Mouse (Mus musculus) testis, adult 2 months (tissue): ENCODE measurements around the gene Kyat1.

Experiments used
- CTCF ChIP-seq: fragments of 200-500 bp; IDR thresholded peaks from 2 replicates; pipeline ENCODE4 v1.5.1; 2012; ENCODE audit warnings: low read depth, mild to moderate bottlenecking, inconsistent platforms, low read length, moderate library complexity; ENCODE audit not compliant: control insufficient read depth, insufficient read depth, insufficient replicate concordance
- POLR2A ChIP-seq: fragments of 200-500 bp; IDR thresholded peaks from 2 replicates; pipeline ENCODE4 v1.6.1; 2012; ENCODE audit warnings: low read depth, mild to moderate bottlenecking, inconsistent platforms, low read length, moderate library complexity; ENCODE audit not compliant: control insufficient read depth

GRCm38 (mm10) chr2:30249182-30249581 lies 43.5 kb upstream of the Kyat1 start:
- TF ChIP-seq CTCF: no peak
- no peak for TF ChIP-seq POLR2A
